Mouse (Mus musculus): ENCODE measurements at regions not wholly inside any gene's neighbourhood (a gene's known extent, or its start where the extent isn't known, plus 50 kb on each side); places are given as distances from the start of the nearest gene placed in this dataset.

DNA sequence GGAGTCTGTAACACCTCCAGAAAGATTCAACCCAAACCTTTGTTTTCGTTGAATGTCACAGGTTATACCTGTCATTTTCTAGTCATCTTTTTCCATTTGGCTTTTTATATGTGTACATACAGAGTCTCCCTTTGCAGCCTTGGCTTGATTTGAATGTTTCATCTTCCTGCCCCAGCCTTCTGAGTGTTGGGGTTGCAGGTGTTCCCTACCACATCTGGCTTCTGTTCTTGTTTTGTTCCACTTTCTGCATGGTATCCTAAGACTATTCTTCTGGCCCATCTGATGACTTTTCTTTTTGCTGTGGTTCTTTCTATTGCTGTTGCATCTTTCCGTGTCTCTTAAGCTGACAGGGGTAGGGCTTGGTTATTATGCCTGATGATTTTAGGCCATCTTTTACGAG is 111.3 kb upstream of the Gnao1 start:
- H3K9me3 ChIP-seq (ENCODE audit: low read length): peaks cover 4% of the 10 kb centered on the region
- TF ChIP-seq NANOG (IDR thresholded peaks at IDR 0.05; ENCODE audit: borderline replicate concordance, low read length) (no peak), CTCF (conservative IDR thresholded peaks at IDR 0.05; ENCODE audit: low read length) (no peak), POU5F1 (IDR thresholded peaks at IDR 0.05; ENCODE audit: borderline replicate concordance, low read length) (no peak)
- H3K27me3 ChIP-seq (ENCODE audit: insufficient read depth, low read length): no peaks in the 10 kb centered on the region
- H3K4me1 ChIP-seq (replicated peaks; ENCODE audit: low read depth, low read length): no peaks in the 10 kb centered on the region
- no peak overlapping the region for H3K4me3 ChIP-seq (replicated peaks; ENCODE audit: low read length)
- no peaks in the 10 kb centered on the region for H3K36me3 ChIP-seq (ENCODE audit: insufficient read depth, low read length)

DNA sequence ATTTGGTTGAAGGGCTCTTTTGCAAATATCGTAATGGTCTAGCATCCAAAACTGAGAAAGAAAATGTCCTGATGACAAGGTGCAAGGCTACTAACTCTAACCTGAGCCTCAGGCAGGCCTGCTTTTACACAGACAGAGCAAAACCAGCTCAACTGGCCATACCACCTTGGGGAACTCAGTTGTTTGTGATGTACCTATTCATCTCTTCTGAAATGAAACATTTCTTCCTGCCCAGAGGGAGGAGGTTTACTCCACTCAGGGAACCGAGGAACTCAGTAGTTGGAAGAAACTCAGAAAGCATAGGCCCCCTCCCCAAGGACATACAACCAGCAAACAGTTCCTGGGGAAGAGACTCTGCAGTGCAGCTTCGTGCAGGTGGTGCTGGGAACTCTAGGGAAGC is 108.4 kb upstream of the Gnao1 start:
- TF ChIP-seq POU5F1 (IDR thresholded peaks at IDR 0.05; ENCODE audit: borderline replicate concordance, low read length) (no peak), CTCF (conservative IDR thresholded peaks at IDR 0.05; ENCODE audit: low read length) (no peak), NANOG (IDR thresholded peaks at IDR 0.05; ENCODE audit: borderline replicate concordance, low read length) (no peak)
- H3K4me3 ChIP-seq (replicated peaks; ENCODE audit: low read length): no peak overlapping the region
- H3K27me3 ChIP-seq (ENCODE audit: insufficient read depth, low read length): no peaks in the 10 kb centered on the region
- peaks cover 4% of the 10 kb centered on the region for H3K9me3 ChIP-seq (ENCODE audit: low read length)
- H3K4me1 ChIP-seq (replicated peaks; ENCODE audit: low read depth, low read length): no peaks in the 10 kb centered on the region
- no peaks in the 10 kb centered on the region for H3K36me3 ChIP-seq (ENCODE audit: insufficient read depth, low read length)

DNA sequence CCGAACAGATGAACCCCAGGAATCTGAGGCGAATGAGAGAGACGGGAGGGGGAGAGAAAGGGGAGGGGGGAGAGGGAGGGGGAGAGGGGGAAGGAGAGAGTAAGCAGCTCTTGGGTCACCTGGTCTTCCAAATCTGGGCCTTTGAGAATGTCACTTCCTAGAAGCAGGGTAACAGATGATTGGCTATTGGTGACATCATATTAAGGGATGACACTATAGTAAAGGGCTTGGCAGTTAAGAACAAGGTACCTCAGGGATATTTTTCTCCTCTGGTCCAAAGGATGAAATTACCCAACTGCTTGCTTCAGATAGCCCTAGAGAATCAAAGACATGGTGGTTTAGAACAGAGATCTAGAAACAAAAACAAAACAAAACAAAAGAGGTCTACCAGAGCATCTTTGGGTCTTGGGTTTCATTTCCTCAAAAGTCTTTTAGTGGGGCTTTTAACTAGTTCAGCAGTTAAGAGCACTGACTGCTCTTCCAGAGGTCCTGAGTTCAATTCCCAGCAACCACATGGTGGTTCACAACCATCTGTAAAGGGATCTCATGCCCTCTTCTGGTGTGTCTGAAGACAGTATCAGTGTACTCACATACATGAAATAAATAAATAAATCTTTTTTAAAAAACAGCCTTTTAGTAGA is 97.6 kb upstream of the Gnao1 start:
- Histone ChIP-seq H3K36me3 (ENCODE audit: insufficient read depth, low read length) (no peaks in the 10 kb centered on the region), H3K9me3 (ENCODE audit: low read length) (peaks cover 24% of the 10 kb centered on the region), H3K4me1 (replicated peaks; ENCODE audit: low read depth, low read length) (no peaks in the 10 kb centered on the region), H3K4me3 (replicated peaks; ENCODE audit: low read length) (no peak overlapping the region), H3K27me3 (ENCODE audit: insufficient read depth, low read length) (no peaks in the 10 kb centered on the region)
- TF ChIP-seq CTCF (conservative IDR thresholded peaks at IDR 0.05; ENCODE audit: low read length) (no peak), POU5F1 (IDR thresholded peaks at IDR 0.05; ENCODE audit: borderline replicate concordance, low read length) (no peak), NANOG (IDR thresholded peaks at IDR 0.05; ENCODE audit: borderline replicate concordance, low read length) (no peak)

DNA sequence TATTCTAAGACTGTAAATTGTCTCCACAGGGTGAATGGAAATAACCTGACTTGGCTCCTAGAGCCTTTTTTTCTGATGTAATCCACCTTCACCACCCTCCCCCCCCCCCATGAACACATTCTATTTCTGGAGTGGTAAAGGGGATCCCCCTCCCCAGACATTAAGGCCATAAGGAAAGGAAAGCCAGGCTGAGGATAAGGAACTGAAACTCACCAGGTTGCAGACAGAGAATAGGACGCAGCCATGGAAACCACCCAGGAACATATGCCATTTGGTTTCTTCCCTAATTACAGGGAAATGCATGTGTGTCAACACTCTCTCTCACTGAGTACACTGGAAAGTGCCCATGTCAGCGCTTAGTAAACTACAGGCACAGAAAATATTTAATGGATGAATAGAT is 96.5 kb upstream of the Gnao1 start:
- no peaks in the 10 kb centered on the region for H3K27me3 ChIP-seq (ENCODE audit: insufficient read depth, low read length)
- peaks cover 13% of the 10 kb centered on the region for H3K9me3 ChIP-seq (ENCODE audit: low read length)
- no peaks in the 10 kb centered on the region for H3K36me3 ChIP-seq (ENCODE audit: insufficient read depth, low read length)
- H3K4me1 ChIP-seq (replicated peaks; ENCODE audit: low read depth, low read length): no peaks in the 10 kb centered on the region
- H3K4me3 ChIP-seq (replicated peaks; ENCODE audit: low read length): no peak overlapping the region
- TF ChIP-seq NANOG (IDR thresholded peaks at IDR 0.05; ENCODE audit: borderline replicate concordance, low read length): no peak
- TF ChIP-seq POU5F1 (IDR thresholded peaks at IDR 0.05; ENCODE audit: borderline replicate concordance, low read length): no peak
- no peak for TF ChIP-seq CTCF (conservative IDR thresholded peaks at IDR 0.05; ENCODE audit: low read length)

DNA sequence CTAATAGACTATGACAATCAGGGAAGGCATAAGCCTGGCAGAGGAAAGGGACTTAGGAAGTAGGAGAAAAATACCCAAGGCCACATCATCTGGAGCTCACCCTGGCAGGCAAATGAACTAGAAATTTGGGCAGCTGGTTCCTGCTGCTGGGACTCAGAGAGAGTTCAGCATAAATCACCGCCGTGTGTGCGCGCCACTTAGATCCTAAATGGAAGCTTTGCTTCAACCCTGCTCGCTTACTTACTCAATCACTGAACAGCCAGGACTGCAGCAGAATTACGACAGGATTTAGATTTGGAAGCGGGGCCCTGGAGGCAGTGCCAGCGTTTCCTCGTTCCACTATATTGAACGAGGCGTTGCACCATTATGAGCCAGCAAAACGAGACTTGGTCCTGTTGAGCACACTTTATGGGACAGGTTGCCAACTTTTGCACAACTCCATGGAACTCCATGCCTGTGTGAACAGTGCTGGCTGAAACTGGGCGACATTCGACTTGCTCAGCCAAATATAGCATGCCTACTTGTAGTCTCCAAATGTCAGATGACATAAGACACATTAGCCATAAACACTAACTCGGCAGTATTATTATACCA is 84.8 kb upstream of the Gnao1 start:
- Histone ChIP-seq H3K9me3 (ENCODE audit: low read length) (peaks cover 93% of the 10 kb centered on the region), H3K36me3 (ENCODE audit: insufficient read depth, low read length) (no peaks in the 10 kb centered on the region), H3K27me3 (ENCODE audit: insufficient read depth, low read length) (no peaks in the 10 kb centered on the region), H3K4me1 (replicated peaks; ENCODE audit: low read depth, low read length) (no peaks in the 10 kb centered on the region), H3K4me3 (replicated peaks; ENCODE audit: low read length) (no peak overlapping the region)
- TF ChIP-seq POU5F1 (IDR thresholded peaks at IDR 0.05; ENCODE audit: borderline replicate concordance, low read length) (no peak), CTCF (conservative IDR thresholded peaks at IDR 0.05; ENCODE audit: low read length) (no peak), NANOG (IDR thresholded peaks at IDR 0.05; ENCODE audit: borderline replicate concordance, low read length) (no peak)

DNA sequence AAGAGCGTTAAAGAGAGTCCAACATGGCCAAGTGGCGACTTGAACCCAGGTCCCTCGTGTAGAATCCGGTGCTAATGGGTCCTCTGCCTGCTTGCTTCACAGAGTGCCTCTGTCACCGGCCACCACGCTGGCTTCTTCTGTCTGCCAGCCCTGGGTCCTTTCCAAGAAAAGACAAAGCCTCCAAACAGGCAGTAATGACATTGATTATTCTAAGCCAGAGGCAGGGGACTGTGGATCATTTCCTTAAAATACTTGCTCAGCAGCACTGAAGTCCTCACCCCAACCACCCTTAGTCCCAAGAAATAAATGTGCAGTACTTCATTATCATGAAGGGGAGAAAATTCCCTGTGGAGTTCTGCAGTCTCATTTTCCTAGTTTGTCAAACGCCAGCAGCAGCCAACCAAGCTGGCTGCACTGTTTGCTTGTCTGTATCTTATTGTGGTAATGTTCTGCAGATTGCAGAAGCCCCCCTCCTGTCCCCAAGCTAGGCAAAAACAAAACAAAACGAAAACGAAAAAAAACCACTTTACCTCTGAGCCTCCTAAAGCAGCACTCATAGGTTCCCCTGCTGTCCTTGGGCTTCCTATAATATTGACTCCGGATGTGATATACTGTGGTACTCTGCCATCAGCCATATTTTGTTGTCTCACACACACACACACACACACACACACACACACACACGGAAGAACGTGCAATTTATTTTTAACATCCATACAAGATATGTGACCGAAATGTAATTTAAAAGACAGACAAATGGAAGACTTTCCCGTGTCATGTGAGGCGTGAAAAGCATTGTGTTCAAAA is 80.4 kb upstream of the Gnao1 start:
- Histone ChIP-seq H3K4me3 (replicated peaks; ENCODE audit: low read length) (no peak overlapping the region), H3K36me3 (ENCODE audit: insufficient read depth, low read length) (no peaks in the 10 kb centered on the region), H3K27me3 (ENCODE audit: insufficient read depth, low read length) (no peaks in the 10 kb centered on the region), H3K9me3 (ENCODE audit: low read length) (peaks cover 89% of the 10 kb centered on the region), H3K4me1 (replicated peaks; ENCODE audit: low read depth, low read length) (no peaks in the 10 kb centered on the region)
- TF ChIP-seq NANOG (IDR thresholded peaks at IDR 0.05; ENCODE audit: borderline replicate concordance, low read length) (no peak), CTCF (conservative IDR thresholded peaks at IDR 0.05; ENCODE audit: low read length) (no peak), POU5F1 (IDR thresholded peaks at IDR 0.05; ENCODE audit: borderline replicate concordance, low read length) (no peak)

DNA sequence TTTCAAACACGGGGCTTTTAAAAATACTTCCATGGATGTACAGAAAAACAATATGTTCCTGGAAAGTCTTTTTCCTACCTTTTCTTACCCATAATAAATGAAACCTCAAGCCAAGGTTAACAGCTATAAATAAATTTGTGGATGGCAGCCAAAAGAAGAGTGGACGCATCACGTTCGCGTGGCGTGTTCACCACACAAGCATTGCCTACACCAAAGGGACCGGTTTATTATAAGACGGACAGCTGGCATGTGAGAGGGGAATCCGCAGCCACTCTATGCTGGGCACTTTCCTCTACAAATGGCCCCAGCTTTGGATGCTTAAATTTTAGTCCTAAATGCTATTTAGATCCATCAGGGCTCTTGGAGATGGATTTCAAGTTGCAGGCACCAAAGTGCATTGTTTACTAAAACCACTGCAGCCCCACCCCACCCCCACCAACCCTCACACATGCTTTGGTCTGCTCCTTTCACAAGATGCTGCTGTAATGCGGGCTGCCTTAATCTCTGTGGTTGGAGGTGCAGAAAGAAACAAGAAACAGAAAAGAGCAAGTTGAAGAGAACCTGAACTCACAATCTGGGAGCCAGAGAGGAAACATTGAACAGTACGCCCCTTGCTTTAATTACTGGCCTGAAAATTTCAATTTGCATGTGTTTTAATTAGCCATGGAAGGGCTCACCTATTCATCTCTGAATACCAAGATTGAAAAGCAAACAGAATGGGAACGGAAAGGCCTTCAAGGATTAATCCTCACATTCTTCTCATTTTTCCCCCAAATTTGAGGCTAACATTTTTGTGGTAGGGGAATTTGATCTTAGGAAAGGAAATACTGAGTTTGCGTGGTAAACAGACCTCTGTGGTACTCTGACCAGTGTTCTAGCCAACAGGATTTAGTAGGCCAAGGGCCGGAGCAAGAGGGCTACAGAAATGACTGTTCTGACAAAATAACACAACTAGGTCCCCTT is 78.7 kb upstream of the Gnao1 start:
- no peaks in the 10 kb centered on the region for H3K4me1 ChIP-seq (replicated peaks; ENCODE audit: low read depth, low read length)
- H3K9me3 ChIP-seq (ENCODE audit: low read length): peaks cover 75% of the 10 kb centered on the region
- no peak overlapping the region for H3K4me3 ChIP-seq (replicated peaks; ENCODE audit: low read length)
- no peaks in the 10 kb centered on the region for H3K36me3 ChIP-seq (ENCODE audit: insufficient read depth, low read length)
- no peak for TF ChIP-seq POU5F1 (IDR thresholded peaks at IDR 0.05; ENCODE audit: borderline replicate concordance, low read length)
- no peak for TF ChIP-seq CTCF (conservative IDR thresholded peaks at IDR 0.05; ENCODE audit: low read length)
- TF ChIP-seq NANOG (IDR thresholded peaks at IDR 0.05; ENCODE audit: borderline replicate concordance, low read length): no peak
- no peaks in the 10 kb centered on the region for H3K27me3 ChIP-seq (ENCODE audit: insufficient read depth, low read length)

DNA sequence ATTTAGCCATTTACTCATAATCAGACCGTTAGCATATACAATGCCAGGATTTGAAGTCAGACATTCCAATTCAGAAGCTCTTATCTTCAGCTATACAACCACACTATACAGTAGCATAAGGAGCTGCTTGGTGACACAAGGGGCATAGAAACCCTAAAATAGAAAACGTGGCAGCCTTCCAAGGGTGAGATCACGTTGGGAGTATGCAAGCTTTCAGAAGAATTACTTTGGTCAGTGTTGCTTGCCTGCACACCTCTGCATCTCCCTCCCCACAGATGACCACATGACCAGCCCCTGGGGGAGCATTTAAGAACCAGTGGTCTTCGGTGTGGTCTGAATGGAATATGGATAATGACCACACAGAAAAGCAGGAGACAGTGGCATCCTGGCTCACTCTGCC is 74.9 kb upstream of the Gnao1 start:
- Histone ChIP-seq H3K36me3 (ENCODE audit: insufficient read depth, low read length) (no peaks in the 10 kb centered on the region), H3K4me3 (replicated peaks; ENCODE audit: low read length) (no peak overlapping the region), H3K4me1 (replicated peaks; ENCODE audit: low read depth, low read length) (no peaks in the 10 kb centered on the region), H3K9me3 (ENCODE audit: low read length) (peaks cover 38% of the 10 kb centered on the region), H3K27me3 (ENCODE audit: insufficient read depth, low read length) (no peaks in the 10 kb centered on the region)
- no peak for TF ChIP-seq POU5F1 (IDR thresholded peaks at IDR 0.05; ENCODE audit: borderline replicate concordance, low read length)
- no peak for TF ChIP-seq NANOG (IDR thresholded peaks at IDR 0.05; ENCODE audit: borderline replicate concordance, low read length)
- TF ChIP-seq CTCF (conservative IDR thresholded peaks at IDR 0.05; ENCODE audit: low read length): no peak

Measured in E14TG2a.4 (cell line).